Mouse (Mus musculus) hindbrain, embryonic 14.5 days (tissue): Measurements from ENCODE around the gene Sost. TPM values are rescaled to one million over a fixed set of nuclear protein-coding genes. Genes with fewer than 3 reads are reported as not detected.
A peak's percentile ranks its signal among the peaks of the same experiment; 100 is the strongest.

Experiments
- ATAC-seq: fragments of 200-750 bp; cut with Nextera tagmentation; 2 replicates; pipeline ENCODE4 v1.8.0; 2017; ENCODE audit warnings: moderate number of reproducible peaks, mild to moderate bottlenecking, moderate TSS enrichment, moderate library complexity; ENCODE audit not compliant: low FRiP score
- DNase-seq: peaks from one replicate; pipeline ENCODE4 v3.0.0-alpha.2; 2015; ENCODE audit warnings: low spot score
- H3K27ac ChIP-seq: fragments of 300-500 bp; sonication (generic); 2 replicates; pipeline ENCODE4 v1.5.1; 2014; ENCODE audit warnings: mild to moderate bottlenecking, moderate library complexity
- H3K27me3 ChIP-seq: fragments of 300-500 bp; sonication (generic); 2 replicates; pipeline ENCODE4 v1.6.1; 2014; ENCODE audit warnings: mild to moderate bottlenecking, low read length, mixed read lengths; ENCODE audit not compliant: control insufficient read depth, insufficient read depth
- H3K36me3 ChIP-seq: fragments of 300-500 bp; sonication (generic); replicated peaks from 2 replicates; pipeline ENCODE4 v1.6.1; 2014; ENCODE audit not compliant: control insufficient read depth, insufficient read depth
- H3K4me1 ChIP-seq: fragments of 300-500 bp; sonication (generic); replicated peaks from 2 replicates; pipeline ENCODE4 v1.6.1; 2014; ENCODE audit warnings: antibody characterized with exemption, low read length, mixed read lengths; ENCODE audit not compliant: control insufficient read depth, insufficient read depth
- H3K4me2 ChIP-seq: fragments of 300-500 bp; sonication (generic); replicated peaks from 2 replicates; pipeline ENCODE4 v1.6.1; 2014; ENCODE audit warnings: mild to moderate bottlenecking, moderate library complexity
- H3K4me3 ChIP-seq: fragments of 300-500 bp; sonication (generic); replicated peaks from 2 replicates; pipeline ENCODE4 v1.5.1; 2014; ENCODE audit warnings: mild to moderate bottlenecking, low read length
- H3K9ac ChIP-seq: fragments of 300-500 bp; sonication (generic); 2 replicates; pipeline ENCODE4 v1.6.1; 2014
- H3K9me3 ChIP-seq: fragments of 300-500 bp; sonication (generic); 2 replicates; pipeline ENCODE4 v1.6.1; 2016; ENCODE audit warnings: low read length; ENCODE audit not compliant: control insufficient read depth
- WGBS: fragments of 180-500 bp; shearing (Covaris S2); extraction: QIAGEN DNeasy Blood & Tissue Kit; methylation state at CpG from one replicate; pipeline ENCODE4 v1.1.7; 2014; 5-methylcytosine and 5-hydroxymethylcytosine counted together
- polyA plus RNA-seq: library from polyadenylated mRNA; unstranded; fragments of >200 nt; fragmentation: Nextera tagmentation; extraction: Ambion mirVana; gene quantifications from 2 replicates; pipeline ENCODE4 v1.2.1, GENCODE M21; 2014

Gene Sost
- polyA plus RNA-seq: not detected in 2 replicates

- peaks cover 46% of the 10 kb centered on the region for H3K27me3 ChIP-seq
- H3K9ac ChIP-seq: no peak within 1 kb of the TSS
- H3K4me2 ChIP-seq: no peak within 1 kb of the TSS
- no peaks in the 10 kb centered on the region for H3K9me3 ChIP-seq
- H3K27ac ChIP-seq: no peak within 1 kb of the TSS
- H3K4me1 ChIP-seq: 0 out of 2 replicates have a peak, but pooled peaks cover 11% of the 10 kb centered on the region
- H3K36me3 ChIP-seq: no peaks in the 10 kb centered on the region
- no peak within 1 kb of the TSS for H3K4me3 ChIP-seq
- ATAC-seq: no peak
- WGBS: 17% methylated on average over 9 of the region's 10 CpGs
- no peak for DNase-seq
Observed at GRCm38 (mm10) chr11:101966965-101967614, at the start of gene Sost. Gene Sost, minus strand, starts transcription at chr11:101967015.

GRCm38 (mm10) chr11:102016136-102016535, 49.3 kb upstream of the Sost start:
- ATAC-seq (no peak), DNase-seq (no peak)
- Histone ChIP-seq H3K9me3 (no peaks in the 10 kb centered on the region), H3K4me1 (0 out of 2 replicates have a peak, but pooled peaks cover 3% of the 10 kb centered on the region), H3K36me3 (peaks cover 47% of the 10 kb centered on the region), H3K4me3 (no peak overlapping the region), H3K9ac (no peak overlapping the region), H3K27ac (no peak overlapping the region), H3K4me2 (no peak overlapping the region), H3K27me3 (no peaks in the 10 kb centered on the region)
- WGBS: 93% methylated on average over 1 of the region's 1 CpGs

GRCm38 (mm10) chr11:102015472-102015871, 48.7 kb upstream of the Sost start:
- H3K4me1 ChIP-seq: peaks cover 5% of the 10 kb centered on the region; the same call in 1 of the 2 replicates
- no peak overlapping the region for H3K4me3 ChIP-seq
- no peak overlapping the region for H3K4me2 ChIP-seq
- WGBS: 48% methylated on average over 6 of the region's 6 CpGs
- no peak overlapping the region for H3K9ac ChIP-seq
- no peak for DNase-seq
- ATAC-seq: no peak
- H3K27ac ChIP-seq: no peak overlapping the region
- H3K27me3 ChIP-seq: no peaks in the 10 kb centered on the region
- H3K9me3 ChIP-seq: no peaks in the 10 kb centered on the region
- peaks cover 50% of the 10 kb centered on the region for H3K36me3 ChIP-seq

DNA sequence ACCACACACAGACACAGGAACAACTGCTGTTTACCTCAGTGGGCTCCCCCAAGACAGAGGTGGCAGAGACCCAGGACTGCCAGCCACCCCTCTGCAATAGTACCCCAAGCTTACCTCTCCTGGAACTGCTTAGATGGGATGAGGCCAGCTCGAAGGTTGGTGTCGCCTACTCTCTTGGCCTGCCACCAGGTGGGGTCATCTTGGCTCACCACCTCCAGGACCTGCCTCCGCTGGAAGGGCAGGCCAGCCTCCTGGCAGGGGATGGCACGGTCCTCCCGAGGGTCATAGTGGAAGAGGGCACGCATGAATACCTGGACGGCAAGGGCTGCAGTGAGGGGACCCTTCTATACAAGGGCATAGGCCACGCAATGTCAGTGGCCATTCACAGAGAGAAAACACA, 46.4 kb upstream of the Sost start:
- Histone ChIP-seq H3K27me3 (no peaks in the 10 kb centered on the region), H3K4me2 (no peak overlapping the region), H3K9ac (no peak overlapping the region), H3K9me3 (no peaks in the 10 kb centered on the region), H3K27ac (no peak overlapping the region), H3K4me3 (no peak overlapping the region), H3K36me3 (peaks cover 67% of the 10 kb centered on the region), H3K4me1 (peaks cover 14% of the 10 kb centered on the region; the same call in 1 of the 2 replicates)
- DNase-seq: no peak
- 87% methylated on average over 8 of the region's 8 CpGs for WGBS
- no peak for ATAC-seq

DNA sequence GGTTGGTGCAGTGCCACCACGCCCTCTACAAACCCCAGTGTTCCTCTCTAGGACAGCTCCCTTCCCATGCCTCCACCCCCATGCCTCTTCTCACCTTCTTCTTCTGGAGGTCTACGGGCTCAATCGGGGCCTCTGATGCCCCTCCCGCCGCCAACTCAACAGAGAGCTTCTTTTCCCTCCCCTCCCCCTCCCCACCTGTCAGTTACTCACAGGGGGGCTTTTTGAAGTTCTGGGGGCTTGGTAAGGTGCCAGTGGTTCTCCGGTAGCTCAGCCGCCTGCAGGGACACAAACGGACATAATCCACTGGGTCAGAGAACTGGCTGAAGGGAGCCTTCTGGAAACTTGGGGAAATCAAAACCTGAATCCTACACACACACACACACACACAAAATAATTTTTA, 44.7 kb upstream of the Sost start:
- no peak overlapping the region for H3K9ac ChIP-seq
- 86% methylated on average over 8 of the region's 8 CpGs for WGBS
- ATAC-seq: no peak
- no peak overlapping the region for H3K4me2 ChIP-seq
- H3K27ac ChIP-seq: no peak overlapping the region
- no peaks in the 10 kb centered on the region for H3K9me3 ChIP-seq
- DNase-seq: no peak
- peaks cover 14% of the 10 kb centered on the region; the same call in 1 of the 2 replicates for H3K4me1 ChIP-seq
- H3K27me3 ChIP-seq: no peaks in the 10 kb centered on the region
- peaks cover 65% of the 10 kb centered on the region for H3K36me3 ChIP-seq
- no peak overlapping the region for H3K4me3 ChIP-seq

DNA sequence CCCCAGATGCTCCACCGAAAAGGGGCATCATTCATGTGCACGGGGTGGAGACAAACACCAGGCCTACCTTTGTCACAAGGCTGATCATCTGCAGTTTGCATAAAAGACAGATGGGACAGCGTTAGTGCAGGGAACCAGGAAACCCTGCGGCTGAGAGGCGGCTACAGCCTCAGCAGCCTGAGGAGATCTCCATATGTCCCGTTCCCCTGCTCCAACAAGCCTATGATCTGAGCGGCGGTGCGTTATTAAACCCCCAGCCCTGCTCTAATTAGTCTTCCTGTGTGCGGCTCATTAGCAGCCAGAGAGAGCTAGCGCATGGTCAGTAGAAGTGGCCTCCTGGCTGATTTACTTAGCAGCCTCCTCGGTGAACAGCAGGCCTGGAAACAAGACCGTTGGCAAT, 43.3 kb upstream of the Sost start:
- Histone ChIP-seq H3K4me1 (peaks cover 14% of the 10 kb centered on the region; the same call in 1 of the 2 replicates), H3K27ac (peak overlapping the region; percentile 76), H3K4me2 (no peak overlapping the region), H3K9me3 (no peaks in the 10 kb centered on the region), H3K27me3 (no peaks in the 10 kb centered on the region), H3K4me3 (no peak overlapping the region), H3K36me3 (peaks cover 62% of the 10 kb centered on the region), H3K9ac (no peak overlapping the region)
- DNase-seq: peak; percentile 42
- ATAC-seq: peak; percentile 77
- 22% methylated on average over 13 of the region's 13 CpGs for WGBS

- no peak overlapping the region for H3K4me3 ChIP-seq
- H3K27ac ChIP-seq: peak overlapping the region; percentile 76; the same call in 1 of the 2 replicates
- peaks cover 14% of the 10 kb centered on the region; the same call in 1 of the 2 replicates for H3K4me1 ChIP-seq
- WGBS: 78% methylated on average over 15 of the region's 15 CpGs
- no peaks in the 10 kb centered on the region for H3K9me3 ChIP-seq
- DNase-seq (no peak), ATAC-seq (no peak)
- H3K27me3 ChIP-seq: no peaks in the 10 kb centered on the region
- H3K36me3 ChIP-seq: peaks cover 62% of the 10 kb centered on the region
- no peak overlapping the region for H3K4me2 ChIP-seq
- H3K9ac ChIP-seq: no peak overlapping the region
Observed at GRCm38 (mm10) chr11:102008954-102009637, 42.3 kb upstream of the Sost start.

DNA sequence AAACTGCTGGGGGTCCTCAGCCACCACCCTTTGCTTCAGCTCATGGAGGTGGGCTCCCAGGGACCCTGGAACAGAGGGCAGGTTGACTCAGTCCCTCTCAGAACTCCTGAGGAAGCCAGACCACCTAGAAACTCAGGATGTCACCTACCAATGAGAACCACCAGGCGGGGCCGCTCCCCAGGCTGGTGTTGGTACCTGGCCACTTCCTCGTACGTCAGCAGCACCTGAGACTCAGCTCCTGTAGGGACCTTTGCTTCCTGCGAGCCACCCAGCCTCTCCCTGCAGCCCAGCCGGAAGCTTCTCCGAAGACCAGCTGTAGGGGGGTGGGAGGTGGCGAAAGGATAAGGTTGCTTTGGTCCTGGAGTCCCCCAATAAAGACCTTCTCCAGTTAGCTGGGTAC, 41.6 kb upstream of the Sost start:
- Histone ChIP-seq H3K27ac (no peak overlapping the region), H3K27me3 (no peaks in the 10 kb centered on the region), H3K9ac (no peak overlapping the region), H3K36me3 (peaks cover 68% of the 10 kb centered on the region), H3K4me3 (no peak overlapping the region), H3K4me2 (no peak overlapping the region), H3K4me1 (peaks cover 14% of the 10 kb centered on the region; the same call in 1 of the 2 replicates), H3K9me3 (no peaks in the 10 kb centered on the region)
- DNase-seq (no peak), ATAC-seq (no peak)
- 96% methylated on average over 8 of the region's 8 CpGs for whole genome bisulfite sequencing

GRCm38 (mm10) chr11:102006688-102007087, 39.9 kb upstream of the Sost start:
- Histone ChIP-seq H3K36me3 (peaks cover 63% of the 10 kb centered on the region), H3K27ac (no peak overlapping the region), H3K4me1 (peaks cover 14% of the 10 kb centered on the region; the same call in 1 of the 2 replicates), H3K4me3 (no peak overlapping the region), H3K9me3 (no peaks in the 10 kb centered on the region), H3K4me2 (no peak overlapping the region), H3K9ac (no peak overlapping the region), H3K27me3 (no peaks in the 10 kb centered on the region)
- WGBS: 59% methylated on average over 5 of the region's 5 CpGs
- DNase-seq: no peak
- no peak for ATAC-seq
